Mouse (Mus musculus) lung, adult 2 months (tissue): Measurements from ENCODE around the gene BC055324.

ENCODE experiments used
- CTCF ChIP-seq: fragments of 200-500 bp; IDR thresholded peaks from 2 replicates; pipeline ENCODE4 v1.5.1; 2011; ENCODE audit warnings: mild to moderate bottlenecking, low read length, control low read depth; ENCODE audit not compliant: insufficient read depth
- POLR2A ChIP-seq: fragments of 200-500 bp; IDR thresholded peaks from 2 replicates; pipeline ENCODE4 v1.6.1; 2011; ENCODE audit warnings: low read depth, mild to moderate bottlenecking, control low read depth, low read length, borderline replicate concordance; ENCODE audit errors: extremely low read depth

DNA sequence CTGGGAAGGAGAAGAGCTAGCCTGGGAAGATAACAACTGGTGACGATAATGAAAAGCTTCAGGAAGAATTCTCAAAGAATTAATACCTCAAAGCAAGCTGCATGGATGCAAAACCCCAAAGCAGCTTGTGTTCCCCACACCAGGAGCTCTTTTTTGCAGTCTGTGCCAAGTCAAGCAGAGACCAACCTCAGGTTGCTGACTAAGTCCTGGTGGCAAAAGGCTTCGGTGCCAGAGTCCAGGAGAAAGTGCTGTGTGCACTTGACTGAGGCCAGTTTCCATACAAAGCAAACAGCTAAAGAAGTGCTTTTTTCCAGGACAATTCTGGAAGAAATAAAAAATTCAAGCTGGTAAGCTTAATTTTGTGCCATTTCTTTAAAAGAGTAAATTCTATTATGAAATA is 41.2 kb downstream of the BC055324 start:
- TF ChIP-seq CTCF (no peak), POLR2A (no peak)
